Mouse (Mus musculus) lung, embryonic 15.5 days (tissue): ENCODE measurements around the gene Csgalnact2. TPM values are rescaled to one million over a fixed set of nuclear protein-coding genes. Genes with fewer than 3 reads are reported as not detected.

ENCODE experiments used
- ATAC-seq: fragments of 200-750 bp; cut with Nextera tagmentation; 2 replicates; pipeline ENCODE4 v1.8.0; 2017; ENCODE audit warnings: moderate number of reproducible peaks, borderline replicate concordance; ENCODE audit not compliant: low FRiP score, low TSS enrichment; ENCODE audit errors: extremely low read depth
- H3K27ac ChIP-seq: fragments of 300-500 bp; sonication (generic); 2 replicates; pipeline ENCODE4 v1.5.1; 2015; ENCODE audit warnings: moderate library complexity, mild to moderate bottlenecking, inconsistent platforms
- H3K27me3 ChIP-seq: fragments of 300-500 bp; sonication (generic); 2 replicates; pipeline ENCODE4 v1.6.1; 2015; ENCODE audit warnings: inconsistent platforms
- H3K36me3 ChIP-seq: fragments of 300-500 bp; sonication (generic); 2 replicates; pipeline ENCODE4 v1.6.1; 2015; ENCODE audit warnings: inconsistent platforms
- H3K4me1 ChIP-seq: fragments of 300-500 bp; sonication (generic); 2 replicates; pipeline ENCODE4 v1.6.1; 2015; ENCODE audit warnings: inconsistent platforms
- H3K4me2 ChIP-seq: fragments of 300-500 bp; sonication (generic); 2 replicates; pipeline ENCODE4 v1.6.1; 2015; ENCODE audit warnings: inconsistent platforms, mild to moderate bottlenecking, moderate library complexity
- H3K4me3 ChIP-seq: fragments of 300-500 bp; sonication (generic); 2 replicates; pipeline ENCODE4 v1.5.1; 2015; ENCODE audit warnings: mild to moderate bottlenecking, inconsistent platforms
- H3K9ac ChIP-seq: fragments of 300-500 bp; sonication (generic); 2 replicates; pipeline ENCODE4 v1.6.1; 2015; ENCODE audit warnings: inconsistent platforms
- H3K9me3 ChIP-seq: fragments of 300-500 bp; sonication (generic); 2 replicates; pipeline ENCODE4 v1.6.1; 2016; ENCODE audit warnings: inconsistent platforms
- WGBS: fragments of 180-500 bp; shearing (Covaris S2); methylation state at CpG from one replicate; pipeline ENCODE4 v1.1.7; 2015; 5-methylcytosine and 5-hydroxymethylcytosine counted together
- polyA plus RNA-seq: library from polyadenylated mRNA; unstranded; fragments of >200 nt; fragmentation: Nextera tagmentation; extraction: Ambion mirVana; gene quantifications from 2 replicates; pipeline ENCODE4 v1.2.1, GENCODE M21; 2015

Gene Csgalnact2
- polyA plus RNA-seq, 1 experiment from 2014 or later: 20.8 TPM

DNA sequence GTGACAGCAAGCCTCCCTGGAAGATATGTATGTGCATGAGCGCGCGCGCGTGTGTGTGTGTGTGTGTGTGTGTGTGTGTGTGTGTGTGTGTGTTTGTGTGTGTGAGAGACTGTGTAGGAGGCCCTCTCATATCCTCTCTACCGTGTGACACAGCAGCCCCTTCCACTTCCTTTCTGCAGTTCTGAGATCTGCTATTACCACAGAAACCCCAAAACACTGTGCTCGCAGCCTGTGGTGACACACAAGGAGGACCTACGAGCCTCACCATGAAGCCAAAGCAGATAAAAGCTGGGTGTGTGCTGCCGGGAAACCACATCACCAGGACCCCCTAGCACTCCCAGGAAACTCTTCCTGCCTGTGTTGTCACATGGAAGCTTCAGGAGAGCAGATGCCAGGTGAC lies 28.1 kb upstream of the Csgalnact2 start:
- Histone ChIP-seq H3K9me3 (no peaks in the 10 kb centered on the region), H3K27ac (no peak overlapping the region)
- WGBS: 85% methylated on average over 9 of the region's 9 CpGs

DNA sequence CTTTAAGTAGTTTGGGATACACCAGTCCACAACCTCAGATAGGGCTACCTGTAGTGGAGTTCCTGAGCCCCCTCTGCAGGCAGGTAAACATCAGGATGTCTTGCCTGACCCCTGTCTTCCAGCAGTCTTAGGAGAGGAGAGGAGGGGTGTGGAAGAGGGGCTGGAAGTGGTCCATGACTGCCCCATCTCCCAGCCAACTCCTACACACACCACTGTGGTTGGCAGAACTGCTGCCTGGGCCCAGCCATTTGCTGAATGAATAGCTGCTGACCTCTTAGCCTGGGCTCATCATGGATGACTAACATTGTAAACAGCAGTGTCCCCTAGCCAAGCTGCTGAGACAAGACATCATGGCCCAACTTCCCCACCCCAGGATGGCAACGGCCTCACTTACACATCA lies 26.6 kb upstream of the Csgalnact2 start:
- no peak overlapping the region for H3K4me3 ChIP-seq
- no peaks in the 10 kb centered on the region for H3K36me3 ChIP-seq
- 93% methylated on average over 1 of the region's 1 CpGs for WGBS
- ATAC-seq: no peak
- no peak overlapping the region for H3K27ac ChIP-seq
- no peaks in the 10 kb centered on the region for H3K9me3 ChIP-seq
- H3K9ac ChIP-seq: no peak overlapping the region
- H3K4me1 ChIP-seq: no peaks in the 10 kb centered on the region
- no peaks in the 10 kb centered on the region for H3K27me3 ChIP-seq
- H3K4me2 ChIP-seq: no peak overlapping the region

More for the DNA sequence above, 28.1 kb upstream of the Csgalnact2 start:
- Histone ChIP-seq H3K4me3 (no peak overlapping the region), H3K9ac (no peak overlapping the region), H3K4me2 (no peak overlapping the region), H3K4me1 (no peaks in the 10 kb centered on the region), H3K36me3 (no peaks in the 10 kb centered on the region), H3K27me3 (no peaks in the 10 kb centered on the region)
- no peak for ATAC-seq

DNA sequence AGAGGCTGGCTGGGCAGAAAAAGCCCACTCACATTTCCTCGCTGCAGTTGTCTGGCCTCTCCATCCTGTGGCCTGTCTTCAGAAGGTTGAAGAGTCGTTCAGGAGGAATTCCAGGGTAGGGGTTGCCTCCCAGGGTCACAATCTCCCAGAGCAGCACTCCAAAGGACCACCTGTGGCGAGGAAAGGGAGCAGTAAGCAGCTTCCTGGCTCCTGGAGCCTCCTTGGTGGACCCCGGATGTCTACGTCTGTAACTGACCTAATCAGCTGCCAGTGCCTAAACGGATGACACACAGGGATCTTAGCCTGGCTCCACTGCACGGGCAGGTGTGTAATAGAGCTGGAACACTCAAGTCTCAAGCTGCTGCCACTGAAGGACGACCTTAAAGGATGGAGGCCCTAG lies 25.8 kb upstream of the Csgalnact2 start:
- Histone ChIP-seq H3K4me1 (no peaks in the 10 kb centered on the region), H3K36me3 (no peaks in the 10 kb centered on the region), H3K4me3 (no peak overlapping the region), H3K9ac (no peak overlapping the region), H3K4me2 (no peak overlapping the region), H3K27ac (no peak overlapping the region), H3K27me3 (no peaks in the 10 kb centered on the region), H3K9me3 (no peaks in the 10 kb centered on the region)
- 39% methylated on average over 8 of the region's 8 CpGs for whole genome bisulfite sequencing
- no peak for ATAC-seq

DNA sequence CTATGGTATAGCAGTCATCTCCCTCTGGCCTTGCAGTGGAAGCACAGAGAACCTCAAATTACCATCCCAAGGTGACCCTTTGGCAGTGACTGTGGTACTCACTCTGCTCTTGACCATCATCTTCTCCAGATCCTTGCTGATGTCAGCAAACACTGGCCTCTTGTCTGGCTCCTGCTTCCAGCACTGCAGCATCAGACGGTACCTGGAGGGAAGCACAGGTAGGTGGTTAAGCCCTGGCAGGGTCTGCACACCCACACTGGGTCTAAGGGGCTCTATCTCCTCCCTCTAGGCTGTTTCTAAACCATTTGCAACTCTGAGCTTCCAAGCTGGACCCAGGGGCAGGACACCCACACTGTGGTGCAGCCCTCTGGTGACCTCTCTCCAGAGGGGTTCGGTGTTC lies 24.1 kb upstream of the Csgalnact2 start:
- no peak for ATAC-seq
- Histone ChIP-seq H3K9me3 (no peaks in the 10 kb centered on the region), H3K9ac (no peak overlapping the region), H3K36me3 (no peaks in the 10 kb centered on the region), H3K4me3 (no peak overlapping the region), H3K27me3 (no peaks in the 10 kb centered on the region), H3K27ac (no peak overlapping the region), H3K4me2 (no peak overlapping the region), H3K4me1 (no peaks in the 10 kb centered on the region)
- WGBS: 87% methylated on average over 2 of the region's 2 CpGs

DNA sequence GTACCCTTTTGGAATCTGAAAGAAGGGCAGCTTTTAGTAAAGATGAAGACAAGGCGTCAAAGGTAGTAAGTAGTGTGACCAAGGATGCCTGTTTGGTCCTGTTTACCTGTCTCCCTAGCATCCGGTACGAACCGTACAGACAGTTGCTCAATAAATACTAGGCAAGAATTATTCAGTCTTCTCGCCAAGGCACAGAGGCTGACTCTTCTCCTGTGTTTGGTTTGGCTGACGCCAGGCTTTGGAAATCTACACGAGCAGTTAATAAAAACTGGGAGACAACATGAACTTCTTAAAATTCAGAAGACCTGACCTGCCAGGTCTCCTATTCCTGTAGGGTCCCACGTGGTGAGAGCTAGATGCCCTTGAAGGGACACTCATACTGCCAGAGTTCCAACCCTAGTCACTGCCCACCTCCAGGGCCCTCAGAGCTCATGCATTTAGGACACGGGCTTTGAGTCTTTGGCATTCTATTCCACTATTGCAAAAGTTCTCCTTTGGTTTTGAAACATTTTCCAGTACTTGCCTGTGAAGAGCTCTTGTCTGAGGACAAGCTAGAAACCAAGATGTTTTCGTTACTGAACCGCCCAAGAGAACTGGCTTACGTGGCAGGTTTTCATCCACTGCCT lies 23.6 kb upstream of the Csgalnact2 start:
- WGBS: 83% methylated on average over 12 of the region's 12 CpGs
- Histone ChIP-seq H3K36me3 (no peaks in the 10 kb centered on the region), H3K9ac (no peak overlapping the region), H3K4me3 (no peak overlapping the region), H3K9me3 (no peaks in the 10 kb centered on the region), H3K4me1 (no peaks in the 10 kb centered on the region), H3K27ac (no peak overlapping the region), H3K4me2 (no peak overlapping the region), H3K27me3 (no peaks in the 10 kb centered on the region)
- ATAC-seq: no peak

DNA sequence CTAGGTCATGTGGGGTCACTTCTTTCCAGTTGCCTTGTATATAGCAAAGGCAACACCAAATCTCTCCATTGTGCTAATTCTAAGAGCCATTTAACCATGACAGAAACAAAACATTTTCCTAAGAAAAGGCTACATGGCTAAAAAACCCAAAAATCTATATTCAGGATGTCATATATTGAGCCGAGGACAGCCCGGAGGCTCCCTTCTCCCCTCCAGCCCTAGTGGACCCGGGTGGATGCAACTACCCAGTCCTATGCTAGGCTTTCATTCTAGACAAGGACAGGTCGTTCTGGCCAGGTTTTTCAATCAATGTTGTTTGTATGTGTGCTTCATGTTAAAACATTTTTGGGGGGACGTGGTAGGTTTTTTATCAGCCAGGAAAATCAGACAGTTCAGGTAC lies 14.2 kb upstream of the Csgalnact2 start:
- no peaks in the 10 kb centered on the region for H3K4me1 ChIP-seq
- H3K9me3 ChIP-seq: no peaks in the 10 kb centered on the region
- no peak overlapping the region for H3K4me2 ChIP-seq
- ATAC-seq: no peak
- WGBS: 81% methylated on average over 5 of the region's 5 CpGs
- H3K9ac ChIP-seq: no peak overlapping the region
- H3K27ac ChIP-seq: no peak overlapping the region
- H3K36me3 ChIP-seq: no peaks in the 10 kb centered on the region
- H3K4me3 ChIP-seq: no peak overlapping the region
- H3K27me3 ChIP-seq: no peaks in the 10 kb centered on the region

DNA sequence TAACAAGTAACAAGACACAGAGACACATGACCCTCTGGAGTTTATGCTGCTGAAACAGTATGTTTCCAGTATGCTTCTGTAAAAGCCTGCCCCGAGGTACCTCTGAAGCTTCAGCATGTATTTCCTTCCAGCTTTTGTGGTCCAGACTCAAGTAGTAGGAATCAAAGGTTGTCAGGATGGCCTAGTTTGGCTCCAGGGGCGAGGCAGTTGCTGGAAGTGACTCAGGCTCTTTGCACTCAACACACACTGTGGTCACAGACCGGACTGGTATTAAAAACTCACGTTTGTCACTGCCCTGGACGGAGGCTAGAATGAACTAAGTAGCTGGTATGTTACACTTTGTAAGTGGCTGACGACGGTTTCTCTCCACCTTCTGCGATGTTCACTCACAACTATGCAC lies 12.0 kb upstream of the Csgalnact2 start:
- Histone ChIP-seq H3K4me1 (no peaks in the 10 kb centered on the region), H3K27me3 (no peaks in the 10 kb centered on the region), H3K4me2 (no peak overlapping the region), H3K9ac (no peak overlapping the region), H3K36me3 (no peaks in the 10 kb centered on the region), H3K27ac (no peak overlapping the region), H3K4me3 (no peak overlapping the region), H3K9me3 (no peaks in the 10 kb centered on the region)
- WGBS: 71% methylated on average over 8 of the region's 8 CpGs
- ATAC-seq: no peak

DNA sequence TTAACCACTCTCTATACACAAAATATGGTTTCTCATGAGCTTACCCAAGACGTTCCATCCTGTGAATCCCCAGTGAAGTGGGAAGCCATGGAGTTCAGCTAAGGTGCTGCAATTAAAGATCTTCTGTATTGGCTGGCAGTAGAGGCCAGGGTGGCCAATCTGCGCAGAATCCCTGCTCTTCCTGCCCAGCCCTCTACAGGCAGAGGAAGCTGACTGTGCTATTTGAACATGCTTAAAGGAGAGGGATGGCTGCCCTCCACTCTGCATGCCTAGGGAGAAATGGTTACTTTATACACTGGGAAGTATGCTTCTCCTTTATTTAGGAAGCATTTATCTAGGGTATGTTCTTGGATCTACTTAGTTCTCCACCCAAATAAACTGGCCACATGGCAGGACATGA lies 11.6 kb upstream of the Csgalnact2 start:
- Histone ChIP-seq H3K4me2 (no peak overlapping the region), H3K27me3 (no peaks in the 10 kb centered on the region), H3K27ac (no peak overlapping the region), H3K4me1 (no peaks in the 10 kb centered on the region), H3K9me3 (no peaks in the 10 kb centered on the region), H3K4me3 (no peak overlapping the region), H3K36me3 (no peaks in the 10 kb centered on the region), H3K9ac (no peak overlapping the region)
- no peak for ATAC-seq
- WGBS: 72% methylated on average over 2 of the region's 2 CpGs

DNA sequence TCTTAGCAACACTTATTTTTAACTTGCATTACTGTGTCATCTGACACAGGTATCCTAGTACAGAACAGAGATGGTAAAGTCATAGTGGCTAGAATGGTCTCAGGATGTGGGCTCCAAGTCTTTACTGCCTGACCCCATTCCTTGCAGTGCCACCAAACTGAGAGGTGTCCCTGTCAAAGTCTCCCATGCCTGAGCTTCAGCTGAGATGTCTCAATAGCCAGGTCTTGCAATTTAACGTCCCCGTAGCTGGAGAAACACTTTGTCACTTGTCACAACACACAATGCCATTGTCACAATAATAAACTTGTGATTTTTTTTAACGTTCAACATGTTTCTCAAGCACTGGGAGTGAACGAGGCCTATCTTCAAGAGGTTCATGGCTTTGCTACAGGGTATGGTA lies 11.2 kb upstream of the Csgalnact2 start:
- Histone ChIP-seq H3K4me1 (no peaks in the 10 kb centered on the region), H3K4me3 (no peak overlapping the region), H3K36me3 (no peaks in the 10 kb centered on the region), H3K9me3 (no peaks in the 10 kb centered on the region), H3K27me3 (no peaks in the 10 kb centered on the region), H3K9ac (no peak overlapping the region), H3K27ac (no peak overlapping the region), H3K4me2 (no peak overlapping the region)
- WGBS: 69% methylated on average over 4 of the region's 4 CpGs
- no peak for ATAC-seq

DNA sequence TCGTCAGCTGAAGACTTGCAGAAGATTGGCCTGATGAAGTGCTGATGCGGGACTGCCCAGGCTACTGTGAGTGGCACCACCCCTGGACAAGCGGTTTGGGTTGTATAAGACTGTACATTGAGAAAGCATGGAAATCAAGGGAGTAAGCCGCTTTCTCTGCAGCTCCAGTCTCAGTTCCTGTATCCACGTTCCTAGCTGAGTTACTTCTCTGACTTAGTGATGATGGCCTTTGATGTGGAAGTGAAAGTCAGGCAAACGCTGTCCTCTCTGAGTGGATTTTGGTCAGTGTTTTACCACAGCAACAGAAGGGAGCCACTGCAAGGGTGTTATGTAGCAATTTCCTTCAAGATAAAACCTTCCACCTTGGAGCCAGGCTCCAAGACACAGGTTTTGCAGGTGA lies 2.0 kb upstream of the Csgalnact2 start:
- H3K4me3 ChIP-seq: no peak overlapping the region
- WGBS: 68% methylated on average over 6 of the region's 6 CpGs
- H3K9me3 ChIP-seq: no peaks in the 10 kb centered on the region
- no peak overlapping the region for H3K9ac ChIP-seq
- H3K36me3 ChIP-seq: no peaks in the 10 kb centered on the region
- no peak overlapping the region for H3K4me2 ChIP-seq
- H3K27ac ChIP-seq: no peak overlapping the region
- H3K27me3 ChIP-seq: no peaks in the 10 kb centered on the region
- 0 out of 2 replicates have a peak, but pooled peaks cover 3% of the 10 kb centered on the region for H3K4me1 ChIP-seq
- no peak for ATAC-seq

DNA sequence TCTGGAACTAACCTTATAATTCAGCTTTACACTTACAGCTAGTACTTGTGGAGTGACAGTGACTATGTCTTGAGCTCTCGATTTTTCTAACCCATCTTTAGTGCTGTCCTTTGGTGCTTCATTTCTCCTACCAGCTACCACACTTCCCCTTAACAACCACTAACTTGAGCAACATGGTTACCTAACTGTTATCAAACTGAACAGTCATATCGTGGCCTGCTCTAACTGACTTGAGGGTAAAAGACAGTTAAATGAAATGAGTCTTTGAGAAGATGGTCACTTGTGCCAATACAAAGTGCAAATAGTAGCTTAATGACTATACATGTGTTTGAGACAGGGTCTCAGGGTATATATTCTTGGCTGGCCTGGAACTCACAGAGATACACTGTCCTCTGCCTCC lies 1.8 kb downstream of the Csgalnact2 start:
- no peak overlapping the region for H3K4me2 ChIP-seq
- H3K9me3 ChIP-seq: no peaks in the 10 kb centered on the region
- no peak overlapping the region for H3K27ac ChIP-seq
- no peak for ATAC-seq
- H3K9ac ChIP-seq: no peak overlapping the region
- H3K4me3 ChIP-seq: no peak overlapping the region
- no peaks in the 10 kb centered on the region for H3K27me3 ChIP-seq
- H3K36me3 ChIP-seq: no peaks in the 10 kb centered on the region
- 0 out of 2 replicates have a peak, but pooled peaks cover 3% of the 10 kb centered on the region for H3K4me1 ChIP-seq
- WGBS: 84% methylated on average over 2 of the region's 2 CpGs

DNA sequence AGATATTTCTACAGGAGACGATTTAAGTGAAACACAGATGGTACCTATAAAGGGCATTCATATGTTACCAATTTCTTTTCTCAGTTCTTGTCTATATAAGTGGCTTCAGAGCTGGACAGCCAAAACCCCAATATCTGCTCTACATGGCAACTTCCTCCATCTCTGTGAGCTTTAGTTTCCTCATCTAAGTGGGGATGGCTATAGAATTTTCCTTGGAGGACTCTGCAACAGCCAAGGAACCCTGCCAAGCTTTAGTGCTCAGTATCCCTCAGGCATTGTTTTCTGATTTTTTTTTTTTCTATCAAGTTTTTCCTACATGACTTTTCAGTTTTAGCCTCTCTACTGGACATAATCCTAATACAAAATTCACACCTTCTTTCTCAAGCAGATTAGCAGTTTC lies 4.5 kb downstream of the Csgalnact2 start:
- WGBS: 76% methylated on average over 1 of the region's 1 CpGs
- H3K9ac ChIP-seq: no peak overlapping the region
- no peak overlapping the region for H3K27ac ChIP-seq
- no peaks in the 10 kb centered on the region for H3K36me3 ChIP-seq
- H3K9me3 ChIP-seq: no peaks in the 10 kb centered on the region
- H3K4me1 ChIP-seq: 0 out of 2 replicates have a peak, but pooled peaks cover 10% of the 10 kb centered on the region
- no peaks in the 10 kb centered on the region for H3K27me3 ChIP-seq
- ATAC-seq: no peak
- H3K4me2 ChIP-seq: no peak overlapping the region
- no peak overlapping the region for H3K4me3 ChIP-seq

DNA sequence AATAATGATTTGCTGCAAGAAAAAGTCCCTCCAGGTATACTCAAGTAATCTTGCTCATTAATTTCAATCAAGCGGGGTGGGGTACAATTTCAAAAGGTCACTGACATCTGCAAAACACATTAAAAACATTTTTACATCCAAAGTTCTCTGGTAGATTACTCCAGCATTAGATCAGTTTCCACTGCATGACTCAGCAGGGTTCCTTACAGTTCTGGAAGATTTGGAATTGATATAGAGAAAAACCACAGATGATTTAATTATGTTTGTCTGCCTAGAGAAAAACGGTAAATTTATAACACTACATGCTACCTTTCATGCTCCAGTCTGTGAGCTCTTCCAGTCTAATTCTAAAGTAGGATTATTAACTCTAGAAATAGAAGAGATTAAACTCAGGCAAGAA lies 8.9 kb downstream of the Csgalnact2 start:
- Histone ChIP-seq H3K27ac (no peak overlapping the region), H3K36me3 (no peaks in the 10 kb centered on the region), H3K9ac (no peak overlapping the region), H3K4me3 (no peak overlapping the region), H3K27me3 (no peaks in the 10 kb centered on the region), H3K4me1 (peaks cover 22% of the 10 kb centered on the region), H3K9me3 (no peaks in the 10 kb centered on the region), H3K4me2 (no peak overlapping the region)
- no peak for ATAC-seq
- 79% methylated on average over 2 of the region's 2 CpGs for WGBS
